Mouse (Mus musculus) cortical plate, adult 2 months (tissue): ENCODE data around the gene Cdk8.

Source experiments
- CTCF ChIP-seq: fragments of 200-500 bp; IDR thresholded peaks from 2 replicates; pipeline ENCODE4 v1.5.1; 2011; ENCODE audit warnings: mild to moderate bottlenecking, control low read depth, low read length; ENCODE audit not compliant: insufficient read depth; ENCODE audit errors: extremely low read depth
- POLR2A ChIP-seq: fragments of 200-500 bp; IDR thresholded peaks from 2 replicates; pipeline ENCODE4 v1.6.1; 2011; ENCODE audit warnings: mild to moderate bottlenecking, low read length, control low read depth; ENCODE audit not compliant: insufficient read depth; ENCODE audit errors: extremely low read depth

DNA sequence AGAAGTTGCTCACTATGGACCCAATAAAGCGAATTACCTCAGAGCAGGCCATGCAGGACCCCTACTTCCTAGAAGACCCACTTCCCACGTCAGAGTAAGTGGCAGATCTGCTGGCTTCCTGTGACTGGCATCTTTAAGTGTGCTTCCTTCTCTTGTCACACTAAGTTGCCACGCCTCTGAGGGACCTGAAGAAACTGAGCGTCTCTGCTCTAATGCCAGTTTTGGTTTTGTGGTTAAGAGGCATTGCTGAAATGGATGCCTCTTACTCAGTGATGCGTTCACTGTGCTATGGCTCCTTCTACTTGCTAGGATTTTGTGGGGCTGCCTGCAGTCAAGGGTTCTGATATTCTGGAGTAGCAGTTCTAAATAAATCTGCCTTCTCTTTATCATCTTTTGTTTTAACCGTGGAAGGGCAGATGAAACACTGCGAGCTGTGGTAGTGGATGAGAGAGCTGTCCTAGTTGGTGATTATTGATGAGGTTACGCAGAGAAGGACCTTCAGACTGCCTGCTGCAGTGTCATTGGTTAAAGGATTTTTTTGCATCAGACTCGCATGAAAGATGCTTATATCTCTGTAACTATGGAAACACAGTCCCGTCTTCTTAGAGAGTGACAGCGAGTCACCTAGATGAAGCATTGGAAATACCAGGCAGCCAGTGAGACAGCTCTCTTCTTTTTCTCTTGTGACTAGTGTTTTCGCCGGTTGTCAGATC is 67.9 kb downstream of the Cdk8 start:
- TF ChIP-seq CTCF (no peak), POLR2A (no peak)
